Comparison of ENCODE assay signal across 29 mouse cellular contexts in genomic region chr15:78263286-78263685, GRCm38 (mm10). TPM values are rescaled to one million over a fixed set of nuclear protein-coding genes. Genes with fewer than 3 reads are reported as not detected.
DNase-seq lines count a peak whose midpoint lies in the region; ATAC-seq and TF ChIP-seq lines count a peak whose summit lies in the region.
"Had no signal": no experiment of that assay in that cellular context is flagged by ENCODE, and none has a peak within 500 bp of the region (broad histone marks: within the 10 kb centered on the region; RNA-seq: fewer than 3 reads in every experiment).

No protein-coding gene starts in this region.

- no peak overlapping the region for H3K4me2 ChIP-seq in forebrain, embryonic 11.5 days (ENCODE audit: low read depth, low read length, severe bottlenecking)
- H3K4me2 ChIP-seq in forebrain, embryonic 13.5 days: no peak overlapping the region
- H3K4me2 ChIP-seq in hindbrain, postnatal 0 days (ENCODE audit: low read depth, low read length): no peak overlapping the region
- no peak overlapping the region for H3K4me2 ChIP-seq in hindbrain, embryonic 16.5 days (ENCODE audit: low read length)
- no peak overlapping the region for H3K4me2 ChIP-seq in midbrain, postnatal 0 days (ENCODE audit: low read depth, low read length, poor library complexity, severe bottlenecking)
- H3K4me2 ChIP-seq in midbrain, embryonic 13.5 days (replicated peaks): no peak overlapping the region
- H3K4me2 ChIP-seq: embryonic facial prominence, embryonic 13.5 days; forebrain, embryonic 12.5 days; hindbrain, embryonic 13.5 days; lung, embryonic 14.5 days; neural tube, embryonic 15.5 days had no signal

- no peak overlapping the region for H3K27ac ChIP-seq in forebrain, embryonic 11.5 days (ENCODE audit: low read depth, low read length)
- H3K27ac ChIP-seq in forebrain, embryonic 13.5 days: no peak overlapping the region
- H3K27ac ChIP-seq in hindbrain, postnatal 0 days: no peak overlapping the region
- H3K27ac ChIP-seq in hindbrain, embryonic 16.5 days (ENCODE audit: low read depth, low read length): no peak overlapping the region
- peak overlapping the region; percentile 57 for H3K27ac ChIP-seq in midbrain, postnatal 0 days (ENCODE audit: low read depth, low read length)
- H3K27ac ChIP-seq in midbrain, embryonic 13.5 days: no peak overlapping the region; the same call in 1 of the 2 replicates
- H3K27ac ChIP-seq: embryonic facial prominence, embryonic 13.5 days; forebrain, embryonic 12.5 days; hindbrain, embryonic 13.5 days; left cerebral cortex, adult 2 months; neural tube, embryonic 15.5 days had no signal

- no peaks in the 10 kb centered on the region for H3K27me3 ChIP-seq in forebrain, embryonic 11.5 days (ENCODE audit: control insufficient read depth, insufficient read depth, low read length)
- no peaks in the 10 kb centered on the region for H3K27me3 ChIP-seq in forebrain, embryonic 13.5 days
- no peaks in the 10 kb centered on the region for H3K27me3 ChIP-seq in hindbrain, postnatal 0 days (ENCODE audit: insufficient read depth, low read length)
- no peaks in the 10 kb centered on the region for H3K27me3 ChIP-seq in hindbrain, embryonic 16.5 days (replicated peaks; ENCODE audit: control insufficient read depth, insufficient read depth, low read length)
- no peaks in the 10 kb centered on the region for H3K27me3 ChIP-seq in midbrain, postnatal 0 days (ENCODE audit: insufficient read depth, low read length)
- no peaks in the 10 kb centered on the region for H3K27me3 ChIP-seq in midbrain, embryonic 13.5 days
- H3K27me3 ChIP-seq: embryonic facial prominence, embryonic 13.5 days; forebrain, embryonic 12.5 days; hindbrain, embryonic 13.5 days; neural tube, embryonic 15.5 days had no signal

- no peak for TF ChIP-seq CTCF in hindbrain, postnatal 0 days (IDR thresholded peaks at IDR 0.05; ENCODE audit: low read depth)
- TF ChIP-seq CTCF in midbrain, postnatal 0 days (IDR thresholded peaks at IDR 0.05): no peak

- no peaks in the 10 kb centered on the region for H3K4me1 ChIP-seq in forebrain, embryonic 11.5 days (replicated peaks; ENCODE audit: control insufficient read depth, insufficient read depth, low read length)
- no peaks in the 10 kb centered on the region for H3K4me1 ChIP-seq in forebrain, embryonic 13.5 days
- H3K4me1 ChIP-seq in hindbrain, postnatal 0 days (ENCODE audit: insufficient read depth, low read length): no peaks in the 10 kb centered on the region
- H3K4me1 ChIP-seq in hindbrain, embryonic 16.5 days (ENCODE audit: control insufficient read depth, insufficient read depth, low read depth, low read length): no peaks in the 10 kb centered on the region
- H3K4me1 ChIP-seq in midbrain, postnatal 0 days (ENCODE audit: insufficient read depth, low read length): peaks cover 5% of the 10 kb centered on the region; the same call in 1 of the 2 replicates
- H3K4me1 ChIP-seq in midbrain, embryonic 13.5 days (replicated peaks): no peaks in the 10 kb centered on the region
- H3K4me1 ChIP-seq: embryonic facial prominence, embryonic 13.5 days; forebrain, embryonic 12.5 days; neural tube, embryonic 15.5 days had no signal

- H3K4me3 ChIP-seq in forebrain, embryonic 11.5 days (ENCODE audit: low read depth, low read length): no peak overlapping the region
- H3K4me3 ChIP-seq in forebrain, embryonic 13.5 days: no peak overlapping the region
- no peak overlapping the region for H3K4me3 ChIP-seq in hindbrain, postnatal 0 days (ENCODE audit: low read length)
- H3K4me3 ChIP-seq in hindbrain, embryonic 16.5 days (ENCODE audit: low read length): no peak overlapping the region
- H3K4me3 ChIP-seq in midbrain, postnatal 0 days (ENCODE audit: low read depth, low read length): no peak overlapping the region
- H3K4me3 ChIP-seq in midbrain, embryonic 13.5 days (replicated peaks): no peak overlapping the region
- H3K4me3 ChIP-seq: embryonic facial prominence, embryonic 13.5 days; forebrain, embryonic 12.5 days; hindbrain, embryonic 13.5 days; left cerebral cortex, adult 2 months; neural tube, embryonic 15.5 days had no signal

- H3K9me3 ChIP-seq in forebrain, embryonic 11.5 days (ENCODE audit: control insufficient read depth, low read length): no peaks in the 10 kb centered on the region
- H3K9me3 ChIP-seq in forebrain, embryonic 13.5 days (replicated peaks): no peaks in the 10 kb centered on the region
- H3K9me3 ChIP-seq in hindbrain, postnatal 0 days (ENCODE audit: low read length): no peaks in the 10 kb centered on the region
- H3K9me3 ChIP-seq in hindbrain, embryonic 16.5 days (ENCODE audit: control insufficient read depth, low read length): no peaks in the 10 kb centered on the region
- no peaks in the 10 kb centered on the region for H3K9me3 ChIP-seq in midbrain, postnatal 0 days (ENCODE audit: low read length)
- H3K9me3 ChIP-seq in midbrain, embryonic 13.5 days: no peaks in the 10 kb centered on the region
- H3K9me3 ChIP-seq: embryonic facial prominence, embryonic 13.5 days; forebrain, embryonic 12.5 days; G1E; hindbrain, embryonic 13.5 days; neural tube, embryonic 15.5 days had no signal

- peak overlapping the region; percentile 8; the same call in 1 of the 2 replicates for H3K9ac ChIP-seq in forebrain, embryonic 11.5 days (ENCODE audit: low read length)
- H3K9ac ChIP-seq in forebrain, embryonic 13.5 days: no peak overlapping the region
- H3K9ac ChIP-seq in hindbrain, postnatal 0 days (replicated peaks; ENCODE audit: low read length): no peak overlapping the region
- no peak overlapping the region for H3K9ac ChIP-seq in hindbrain, embryonic 16.5 days (ENCODE audit: low read depth, low read length)
- H3K9ac ChIP-seq in midbrain, postnatal 0 days (replicated peaks; ENCODE audit: low read length, poor library complexity, severe bottlenecking): no peak overlapping the region
- no peak overlapping the region for H3K9ac ChIP-seq in midbrain, embryonic 13.5 days (replicated peaks)
- H3K9ac ChIP-seq: embryonic facial prominence, embryonic 13.5 days; forebrain, embryonic 12.5 days; hindbrain, embryonic 13.5 days; lung, embryonic 14.5 days; neural tube, embryonic 15.5 days had no signal

- no peak for ATAC-seq in forebrain, embryonic 11.5 days (replicated peaks; ENCODE audit: low FRiP score)
- ATAC-seq in forebrain, embryonic 13.5 days: no peak
- no peak for ATAC-seq in hindbrain, postnatal 0 days
- ATAC-seq in hindbrain, embryonic 16.5 days: no peak
- ATAC-seq in midbrain, postnatal 0 days (ENCODE audit: low FRiP score): no peak
- no peak for ATAC-seq in midbrain, embryonic 13.5 days
- ATAC-seq: inflammation-experienced regulatory T-cells, adult 6 months had no signal

- no peaks in the 10 kb centered on the region for H3K36me3 ChIP-seq in forebrain, embryonic 11.5 days (ENCODE audit: control insufficient read depth, insufficient read depth, low read length)
- no peaks in the 10 kb centered on the region for H3K36me3 ChIP-seq in forebrain, embryonic 13.5 days (ENCODE audit: poor library complexity, severe bottlenecking)
- no peaks in the 10 kb centered on the region for H3K36me3 ChIP-seq in hindbrain, postnatal 0 days (ENCODE audit: insufficient read depth, low read length)
- no peaks in the 10 kb centered on the region for H3K36me3 ChIP-seq in hindbrain, embryonic 16.5 days (ENCODE audit: control insufficient read depth, insufficient read depth, low read length)
- H3K36me3 ChIP-seq in midbrain, postnatal 0 days (ENCODE audit: insufficient read depth, low read length): no peaks in the 10 kb centered on the region
- no peaks in the 10 kb centered on the region for H3K36me3 ChIP-seq in midbrain, embryonic 13.5 days
- H3K36me3 ChIP-seq: embryonic facial prominence, embryonic 13.5 days; forebrain, embryonic 12.5 days; G1E; hindbrain, embryonic 13.5 days; neural tube, embryonic 15.5 days had no signal

- DNase-seq in forebrain, embryonic 11.5 days (ENCODE audit: low spot score): no peak
- peak; percentile 59 for DNase-seq in hindbrain, postnatal 0 days (ENCODE audit: low spot score)
- peak; percentile 59 for DNase-seq in midbrain, postnatal 0 days (ENCODE audit: low spot score)
- DNase-seq in retina, postnatal 1 day: peak; percentile 44
- DNase-seq in urinary bladder, adult 18-20 months (ENCODE audit: low spot score in 2 of 2): no peak
- DNase-seq: adrenal gland, postnatal 14 days; cerebellum, adult 11-12 months; cerebellum, postnatal 10 days; heart, postnatal 4 days; kidney, adult 11 months; kidney, postnatal 14 days; left cerebral cortex, postnatal 4 days; lung, embryonic 14.5 days; lung, postnatal 14 days; right cerebral cortex, adult 18-20 months; spleen, adult 18-20 months; thymus, postnatal 14 days had no signal

- WGBS in forebrain, embryonic 11.5 days: 74% methylated on average over 3 of the region's 3 CpGs
- WGBS in forebrain, embryonic 13.5 days: 71% methylated on average over 3 of the region's 3 CpGs
- WGBS in hindbrain, postnatal 0 days: 53% methylated on average over 3 of the region's 3 CpGs
- WGBS in hindbrain, embryonic 16.5 days: 73% methylated on average over 3 of the region's 3 CpGs
- WGBS in midbrain, postnatal 0 days: 51% methylated on average over 3 of the region's 3 CpGs
- 55% methylated on average over 3 of the region's 3 CpGs for WGBS in midbrain, embryonic 13.5 days

RNA-seq across cellular contexts. Expression of gene Ncf4, which starts 18.7 kb away (rescaled TPM):
- 4.7 and 8.2 TPM in 2 replicates for polyA plus RNA-seq in forebrain, embryonic 11.5 days (2014; fragmentation: Nextera tagmentation; extraction: Ambion mirVana)
- polyA plus RNA-seq in forebrain, embryonic 13.5 days (2015; fragmentation: Nextera tagmentation; extraction: Ambion mirVana): 0.68 and 1.0 TPM in 2 replicates
- 0.86 and 3.0 TPM in 2 replicates for total RNA-seq in hindbrain, postnatal 0 days (2014; rRNA removed)
- 1.1 and 1.6 TPM in 2 replicates for polyA plus RNA-seq in hindbrain, postnatal 0 days (2015; fragmentation: Nextera tagmentation; extraction: Ambion mirVana)
- polyA plus RNA-seq in hindbrain, embryonic 16.5 days (2015; fragmentation: Nextera tagmentation; extraction: Ambion mirVana): 1.2 and 1.6 TPM in 2 replicates
- 0.22 and 0.42 TPM in 2 replicates for total RNA-seq in midbrain, postnatal 0 days (2014; rRNA removed)
- polyA plus RNA-seq in midbrain, postnatal 0 days (2015; fragmentation: Nextera tagmentation; extraction: Ambion mirVana): 0.65 and 1.1 TPM in 2 replicates
- polyA plus RNA-seq in midbrain, embryonic 13.5 days (2015; fragmentation: Nextera tagmentation; extraction: Ambion mirVana): 1.0 and 1.4 TPM in 2 replicates

RNA-seq across cellular contexts. Expression of gene Csf2rb2, which starts 42.2 kb away (rescaled TPM):
- 0.17 and 0.40 TPM in 2 replicates for polyA plus RNA-seq in forebrain, embryonic 11.5 days (2014; fragmentation: Nextera tagmentation; extraction: Ambion mirVana)
- polyA plus RNA-seq in forebrain, embryonic 13.5 days (2015; fragmentation: Nextera tagmentation; extraction: Ambion mirVana): 0.10 TPM in 1 of 2 replicates, not detected in the other
- 0.07 and 0.10 TPM in 2 replicates for total RNA-seq in hindbrain, postnatal 0 days (2014; rRNA removed)
- polyA plus RNA-seq in hindbrain, postnatal 0 days (2015; fragmentation: Nextera tagmentation; extraction: Ambion mirVana): 0.18 and 0.21 TPM in 2 replicates
- polyA plus RNA-seq in hindbrain, embryonic 16.5 days (2015; fragmentation: Nextera tagmentation; extraction: Ambion mirVana): 0.06 and 0.16 TPM in 2 replicates
- 0.11 and 0.14 TPM in 2 replicates for total RNA-seq in midbrain, postnatal 0 days (2014; rRNA removed)
- 0.28 and 0.34 TPM in 2 replicates for polyA plus RNA-seq in midbrain, postnatal 0 days (2015; fragmentation: Nextera tagmentation; extraction: Ambion mirVana)
- 0.09 and 0.34 TPM in 2 replicates for polyA plus RNA-seq in midbrain, embryonic 13.5 days (2015; fragmentation: Nextera tagmentation; extraction: Ambion mirVana)

RNA-seq across cellular contexts. Expression of gene Pvalb, which starts 57.1 kb away (rescaled TPM):
- not detected in 2 replicates for polyA plus RNA-seq in forebrain, embryonic 11.5 days (2014; fragmentation: Nextera tagmentation; extraction: Ambion mirVana)
- not detected in 2 replicates for polyA plus RNA-seq in forebrain, embryonic 13.5 days (2015; fragmentation: Nextera tagmentation; extraction: Ambion mirVana)
- total RNA-seq in hindbrain, postnatal 0 days (2014; rRNA removed): 1.7 and 1.9 TPM in 2 replicates
- polyA plus RNA-seq in hindbrain, postnatal 0 days (2015; fragmentation: Nextera tagmentation; extraction: Ambion mirVana): 7.6 and 11.3 TPM in 2 replicates
- polyA plus RNA-seq in hindbrain, embryonic 16.5 days (2015; fragmentation: Nextera tagmentation; extraction: Ambion mirVana): 5.8 and 7.0 TPM in 2 replicates
- 0.61 and 3.6 TPM in 2 replicates for total RNA-seq in midbrain, postnatal 0 days (2014; rRNA removed)
- 1.9 and 3.3 TPM in 2 replicates for polyA plus RNA-seq in midbrain, postnatal 0 days (2015; fragmentation: Nextera tagmentation; extraction: Ambion mirVana)
- 1.4 and 3.1 TPM in 2 replicates for polyA plus RNA-seq in midbrain, embryonic 13.5 days (2015; fragmentation: Nextera tagmentation; extraction: Ambion mirVana)
- total RNA-seq: adrenal gland, postnatal 14 days; common myeloid progenitor, adult 5-6 weeks; G1E had no signal
- polyA plus RNA-seq: embryonic facial prominence, embryonic 13.5 days; forebrain, embryonic 12.5 days; G1E; inflammation-experienced regulatory T-cells, adult 6 months; kidney, embryonic 14.5 days; lung, embryonic 14.5 days had no signal

Comparison
In these comparisons a context has a peak if more than half of its experiments do, and no peak if none do; other contexts are left out.
1. DNase-seq: peak in hindbrain, postnatal 0 days (single experiment), midbrain, postnatal 0 days (single experiment) and retina, postnatal 1 day (single experiment); none in forebrain, embryonic 11.5 days (single experiment) and urinary bladder, adult 18-20 months (0 of 2).